Mouse (Mus musculus) kidney, embryonic 16.5 days (tissue): ENCODE data around the gene Ap4s1. TPM values are rescaled to one million over a fixed set of nuclear protein-coding genes. Genes with fewer than 3 reads are reported as not detected.
A peak's percentile ranks its signal among the peaks of the same experiment; 100 is the strongest.

Experiments used
- ATAC-seq: fragments of 200-750 bp; cut with Nextera tagmentation; 2 replicates; pipeline ENCODE4 v1.8.0; 2017; ENCODE audit warnings: moderate TSS enrichment; ENCODE audit not compliant: low FRiP score, low TSS enrichment
- H3K27ac ChIP-seq: fragments of 300-500 bp; sonication (generic); 2 replicates; pipeline ENCODE4 v1.5.1; 2014; ENCODE audit warnings: low read length
- H3K27me3 ChIP-seq: fragments of 300-500 bp; sonication (generic); 2 replicates; pipeline ENCODE4 v1.6.1; 2014; ENCODE audit warnings: low read length, control low read depth, mixed read lengths; ENCODE audit not compliant: insufficient read depth
- H3K36me3 ChIP-seq: fragments of 300-500 bp; sonication (generic); 2 replicates; pipeline ENCODE4 v1.6.1; 2014; ENCODE audit warnings: low read length, control low read depth, mixed read lengths; ENCODE audit not compliant: insufficient read depth
- H3K4me1 ChIP-seq: fragments of 300-500 bp; sonication (generic); 2 replicates; pipeline ENCODE4 v1.6.1; 2014; ENCODE audit warnings: low read length, control low read depth, mixed read lengths; ENCODE audit not compliant: insufficient read depth
- H3K4me2 ChIP-seq: fragments of 300-500 bp; sonication (generic); replicated peaks from 2 replicates; pipeline ENCODE4 v1.6.1; 2014; ENCODE audit warnings: low read depth, low read length
- H3K4me3 ChIP-seq: fragments of 300-500 bp; sonication (generic); 2 replicates; pipeline ENCODE4 v1.5.1; 2014; ENCODE audit warnings: mild to moderate bottlenecking, low read length
- H3K9ac ChIP-seq: fragments of 300-500 bp; sonication (generic); replicated peaks from 2 replicates; pipeline ENCODE4 v1.6.1; 2014; ENCODE audit warnings: low read length
- H3K9me3 ChIP-seq: fragments of 300-500 bp; sonication (generic); 2 replicates; pipeline ENCODE4 v1.6.1; 2016; ENCODE audit warnings: low read length, control low read depth
- WGBS: fragments of 180-500 bp; shearing (Covaris S2); extraction: QIAGEN DNeasy Blood & Tissue Kit; methylation state at CpG from one replicate; pipeline ENCODE4 v1.1.7; 2014; 5-methylcytosine and 5-hydroxymethylcytosine counted together
- polyA plus RNA-seq: library from polyadenylated mRNA; unstranded; fragments of >200 nt; fragmentation: Nextera tagmentation; extraction: Ambion mirVana; gene quantifications from 2 replicates; pipeline ENCODE4 v1.2.1, GENCODE M21; 2015

Gene Ap4s1
- polyA plus RNA-seq, 1 experiment from 2014 or later: 30.0 TPM

- Histone ChIP-seq H3K27me3 (no peaks in the 10 kb centered on the region), H3K4me3 (no peak overlapping the region), H3K9me3 (no peaks in the 10 kb centered on the region), H3K4me2 (no peak overlapping the region), H3K27ac (no peak overlapping the region), H3K36me3 (no peaks in the 10 kb centered on the region), H3K4me1 (peaks cover 5% of the 10 kb centered on the region; the same call in 1 of the 2 replicates), H3K9ac (no peak overlapping the region)
- ATAC-seq: no peak
These were observed 10.9 kb downstream of the Ap4s1 start for GRCm38 (mm10) chr12:51701723-51702122.

- 6% methylated on average over 1 of the region's 1 CpGs for WGBS
- peaks cover 5% of the 10 kb centered on the region; the same call in 1 of the 2 replicates for H3K4me1 ChIP-seq
- no peaks in the 10 kb centered on the region for H3K9me3 ChIP-seq
These were observed 13.0 kb downstream of the Ap4s1 start for GRCm38 (mm10) chr12:51703859-51704258.

GRCm38 (mm10) chr12:51704572-51704971, 13.7 kb downstream of the Ap4s1 start:
- no peak for ATAC-seq
- peaks cover 12% of the 10 kb centered on the region; the same call in 1 of the 2 replicates for H3K4me1 ChIP-seq
- WGBS: 74% methylated on average over 7 of the region's 7 CpGs
- no peaks in the 10 kb centered on the region for H3K9me3 ChIP-seq
- no peaks in the 10 kb centered on the region for H3K27me3 ChIP-seq
- H3K36me3 ChIP-seq: no peaks in the 10 kb centered on the region
- no peak overlapping the region for H3K9ac ChIP-seq
- H3K4me2 ChIP-seq: no peak overlapping the region
- H3K27ac ChIP-seq: no peak overlapping the region
- H3K4me3 ChIP-seq: no peak overlapping the region

More at GRCm38 (mm10) chr12:51703859-51704258, 13.0 kb downstream of the Ap4s1 start:
- ATAC-seq: peak; percentile 82
- Histone ChIP-seq H3K4me3 (no peak overlapping the region), H3K36me3 (no peaks in the 10 kb centered on the region), H3K4me2 (no peak overlapping the region), H3K27me3 (no peaks in the 10 kb centered on the region), H3K27ac (no peak overlapping the region), H3K9ac (no peak overlapping the region)

DNA sequence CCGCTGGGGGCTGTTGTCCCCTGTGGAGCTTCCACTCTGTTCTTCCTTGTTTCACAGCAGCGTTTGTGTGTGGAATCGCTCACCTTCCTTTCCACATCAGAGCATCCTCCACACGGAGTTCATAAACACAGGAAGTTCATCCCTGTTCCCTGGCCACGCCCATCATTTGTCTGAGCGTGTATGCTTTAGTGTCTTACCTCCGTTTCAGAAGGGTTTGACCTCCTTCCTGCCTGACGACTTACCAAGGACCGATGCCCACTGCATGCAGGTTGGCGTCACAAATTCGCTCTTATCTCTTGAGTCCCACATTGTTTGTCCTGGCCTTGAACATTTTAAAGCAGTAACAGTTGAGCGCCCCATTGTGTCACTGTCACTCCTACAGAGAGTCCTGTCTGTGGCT, 14.9 kb downstream of the Ap4s1 start:
- no peak for ATAC-seq
- H3K4me3 ChIP-seq: no peak overlapping the region
- H3K4me1 ChIP-seq: peaks cover 22% of the 10 kb centered on the region
- H3K27ac ChIP-seq: no peak overlapping the region
- no peaks in the 10 kb centered on the region for H3K9me3 ChIP-seq
- no peak overlapping the region for H3K9ac ChIP-seq
- no peaks in the 10 kb centered on the region for H3K27me3 ChIP-seq
- H3K36me3 ChIP-seq: no peaks in the 10 kb centered on the region
- no peak overlapping the region for H3K4me2 ChIP-seq
- 67% methylated on average over 12 of the region's 12 CpGs for WGBS

GRCm38 (mm10) chr12:51706673-51707235, 15.9 kb downstream of the Ap4s1 start:
- H3K9me3 ChIP-seq: no peaks in the 10 kb centered on the region
- H3K9ac ChIP-seq: no peak overlapping the region
- H3K27me3 ChIP-seq: no peaks in the 10 kb centered on the region
- no peak overlapping the region for H3K4me2 ChIP-seq
- no peak overlapping the region for H3K4me3 ChIP-seq
- no peak for ATAC-seq
- H3K36me3 ChIP-seq: no peaks in the 10 kb centered on the region
- WGBS: 79% methylated on average over 5 of the region's 5 CpGs
- no peak overlapping the region for H3K27ac ChIP-seq
- H3K4me1 ChIP-seq: peaks cover 22% of the 10 kb centered on the region

GRCm38 (mm10) chr12:51708941-51709686, 18.3 kb downstream of the Ap4s1 start:
- H3K36me3 ChIP-seq: no peaks in the 10 kb centered on the region
- H3K4me3 ChIP-seq: no peak overlapping the region
- H3K9me3 ChIP-seq: no peaks in the 10 kb centered on the region
- H3K4me2 ChIP-seq: no peak overlapping the region
- H3K27me3 ChIP-seq: no peaks in the 10 kb centered on the region
- WGBS: 51% methylated on average over 14 of the region's 14 CpGs
- ATAC-seq: peak; percentile 49; the same call in 1 of the 2 replicates
- H3K4me1 ChIP-seq: peaks cover 22% of the 10 kb centered on the region
- H3K9ac ChIP-seq: no peak overlapping the region
- no peak overlapping the region; the same call in 1 of the 2 replicates for H3K27ac ChIP-seq

- H3K27me3 ChIP-seq: no peaks in the 10 kb centered on the region
- 64% methylated on average over 3 of the region's 3 CpGs for WGBS
- H3K27ac ChIP-seq: no peak overlapping the region; the same call in 1 of the 2 replicates
- no peak overlapping the region for H3K9ac ChIP-seq
- no peaks in the 10 kb centered on the region for H3K36me3 ChIP-seq
- peaks cover 17% of the 10 kb centered on the region for H3K4me1 ChIP-seq
- no peak overlapping the region for H3K4me2 ChIP-seq
- no peak for ATAC-seq
- H3K4me3 ChIP-seq: no peak overlapping the region
- no peaks in the 10 kb centered on the region for H3K9me3 ChIP-seq
These were observed 18.9 kb downstream of the Ap4s1 start for GRCm38 (mm10) chr12:51709741-51710140.

GRCm38 (mm10) chr12:51710154-51710553, 19.3 kb downstream of the Ap4s1 start:
- Histone ChIP-seq H3K9me3 (no peaks in the 10 kb centered on the region), H3K4me3 (no peak overlapping the region), H3K4me2 (no peak overlapping the region), H3K9ac (no peak overlapping the region), H3K36me3 (no peaks in the 10 kb centered on the region), H3K27me3 (no peaks in the 10 kb centered on the region), H3K4me1 (peaks cover 17% of the 10 kb centered on the region), H3K27ac (no peak overlapping the region)
- WGBS: 32% methylated on average over 5 of the region's 5 CpGs
- ATAC-seq: peak; percentile 17; the same call in 1 of the 2 replicates

DNA sequence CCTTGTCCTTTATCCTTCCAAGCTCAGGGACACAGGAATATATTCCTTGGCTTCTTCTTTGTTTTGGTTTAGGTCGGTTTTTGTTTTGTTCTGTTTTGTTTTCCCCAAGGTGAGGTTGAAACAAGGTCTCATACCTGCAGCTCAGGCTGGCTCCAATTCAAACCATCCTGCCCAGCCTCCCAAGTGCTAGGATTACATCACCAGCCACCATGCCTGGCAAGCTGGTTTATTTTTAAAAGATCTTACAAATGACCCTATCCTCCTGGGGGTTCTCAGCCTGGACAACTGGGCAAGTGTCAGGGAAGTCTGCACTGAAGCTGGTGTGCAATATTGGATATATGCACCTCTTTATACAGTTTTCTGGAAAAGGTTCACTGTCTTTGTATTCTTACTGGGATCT, 21.9 kb downstream of the Ap4s1 start:
- peaks cover 17% of the 10 kb centered on the region for H3K4me1 ChIP-seq
- 71% methylated on average over 1 of the region's 1 CpGs for WGBS
- no peak overlapping the region for H3K4me3 ChIP-seq
- H3K27me3 ChIP-seq: no peaks in the 10 kb centered on the region
- no peaks in the 10 kb centered on the region for H3K9me3 ChIP-seq
- H3K27ac ChIP-seq: no peak overlapping the region
- no peak overlapping the region for H3K4me2 ChIP-seq
- H3K36me3 ChIP-seq: no peaks in the 10 kb centered on the region
- H3K9ac ChIP-seq: no peak overlapping the region
- no peak for ATAC-seq

DNA sequence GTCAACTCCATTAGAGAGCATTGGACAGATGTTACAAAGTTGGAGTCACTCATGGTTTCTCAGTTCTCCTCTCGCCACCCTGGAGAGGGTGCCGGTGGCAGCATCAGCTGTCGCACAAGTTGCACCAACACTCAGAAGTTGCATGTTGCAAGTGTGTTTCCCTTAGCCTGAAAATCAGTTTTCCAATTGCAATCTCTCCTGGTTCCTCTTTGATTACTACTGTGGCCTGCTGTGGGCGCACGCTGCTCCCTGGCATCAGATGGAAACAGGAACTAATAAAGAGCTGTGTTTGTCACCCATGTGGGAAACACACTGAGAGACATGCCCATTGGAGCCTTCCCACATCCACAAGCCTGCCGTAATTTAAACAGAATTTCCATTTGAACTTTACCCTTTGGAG, 27.8 kb downstream of the Ap4s1 start:
- Histone ChIP-seq H3K4me1 (no peaks in the 10 kb centered on the region), H3K27ac (no peak overlapping the region), H3K36me3 (peaks cover 3% of the 10 kb centered on the region; the same call in 1 of the 2 replicates), H3K9me3 (no peaks in the 10 kb centered on the region), H3K4me2 (no peak overlapping the region), H3K27me3 (no peaks in the 10 kb centered on the region), H3K4me3 (no peak overlapping the region), H3K9ac (no peak overlapping the region)
- 90% methylated on average over 6 of the region's 6 CpGs for WGBS
- ATAC-seq: no peak
